Mouse (Mus musculus) gastrocnemius, postnatal 36 days (tissue): ENCODE measurements at regions not wholly inside any gene's neighbourhood (a gene's known extent, or its start where the extent isn't known, plus 50 kb on each side); places are given as distances from the start of the nearest gene placed in this dataset.

Experiments used
- DNase-seq, 2 experiments: peaks; one replicate each; pipeline ENCODE4 v3.0.0; 2022
- intact Hi-C: fragments of 180-260 bp; cut with DNase I; formaldehyde crosslinking; loops from one replicate; pipeline ENCODE4 v1.15.1; 2025

GRCm38 (mm10) chr14:114791831-114792224, 300.2 kb upstream of the Gpc5 start:
- DNase-seq, result no peak
- intact Hi-C loops, result no loop called here

GRCm38 (mm10) chr14:114804643-114805042, 287.4 kb upstream of the Gpc5 start:
- intact Hi-C loops, result no loop called here
- no peak for DNase-seq

DNA sequence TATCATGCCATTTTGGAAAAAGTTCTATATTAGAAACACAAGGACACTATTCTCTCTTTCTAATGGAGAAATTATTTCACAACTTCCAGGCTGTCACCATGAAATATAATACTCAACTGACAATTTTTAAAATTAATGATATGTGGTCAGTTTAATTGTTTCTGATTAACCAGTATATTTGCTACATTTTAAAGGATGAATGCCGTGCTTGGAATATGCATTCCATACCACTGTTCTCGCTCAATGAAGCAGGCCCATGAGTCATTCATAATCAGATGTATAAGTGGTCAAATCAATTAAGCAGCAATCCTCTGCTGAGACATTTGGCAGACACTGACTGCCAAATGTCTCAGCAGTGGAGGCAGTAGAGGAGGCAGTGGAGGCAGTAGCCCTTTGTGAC, 283.4 kb upstream of the Gpc5 start:
- no peak for DNase-seq
- intact Hi-C loops, result no loop called here

DNA sequence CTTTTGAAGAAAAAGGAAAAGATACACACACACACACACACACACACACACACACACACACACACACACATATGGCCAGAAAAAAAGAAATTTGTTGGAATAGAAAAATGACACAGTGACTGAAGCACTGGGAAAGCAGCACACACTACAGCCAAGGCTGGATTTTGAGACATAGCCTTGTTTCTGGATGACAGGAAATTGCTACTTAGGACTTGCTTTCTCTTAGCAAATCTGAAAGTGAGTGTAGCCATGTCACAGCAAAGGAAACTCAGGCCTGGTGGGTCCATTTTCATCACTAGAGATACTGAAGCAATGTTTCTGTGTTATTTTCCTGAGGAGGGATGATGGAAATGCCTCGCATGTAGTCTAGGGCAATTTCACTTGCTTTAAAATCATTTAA, 271.3 kb upstream of the Gpc5 start:
- intact Hi-C loops, result no loop called here
- DNase-seq, result no peak

DNA sequence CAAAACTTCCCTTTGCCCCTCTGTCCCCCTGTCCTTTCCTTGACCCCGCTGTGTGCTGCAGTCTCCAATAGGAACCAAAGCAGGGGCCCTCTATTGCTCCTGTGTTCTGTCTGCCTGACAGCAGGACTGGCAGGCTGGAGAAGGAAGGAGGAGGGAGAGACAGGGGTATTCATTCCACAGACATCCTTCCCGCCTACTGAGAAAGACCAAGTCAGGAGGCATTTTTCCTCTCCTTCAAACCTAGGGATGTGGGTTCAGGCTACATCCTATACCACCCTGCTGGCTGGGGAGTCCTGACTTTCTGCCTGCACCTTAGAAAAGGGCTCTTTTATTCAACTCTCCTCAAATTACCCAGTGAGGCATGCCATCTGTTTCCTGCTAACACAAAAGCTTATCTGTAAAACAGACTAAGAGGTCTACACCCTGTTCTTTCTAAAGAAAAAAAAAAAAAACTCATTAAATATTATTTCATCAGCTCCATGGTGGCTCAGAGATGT, 270.9 kb upstream of the Gpc5 start:
- intact Hi-C loops, result no loop called here
- DNase-seq, result no peak

GRCm38 (mm10) chr14:114821672-114822071, 270.3 kb upstream of the Gpc5 start:
- intact Hi-C loops, result no loop called here
- no peak for DNase-seq

DNA sequence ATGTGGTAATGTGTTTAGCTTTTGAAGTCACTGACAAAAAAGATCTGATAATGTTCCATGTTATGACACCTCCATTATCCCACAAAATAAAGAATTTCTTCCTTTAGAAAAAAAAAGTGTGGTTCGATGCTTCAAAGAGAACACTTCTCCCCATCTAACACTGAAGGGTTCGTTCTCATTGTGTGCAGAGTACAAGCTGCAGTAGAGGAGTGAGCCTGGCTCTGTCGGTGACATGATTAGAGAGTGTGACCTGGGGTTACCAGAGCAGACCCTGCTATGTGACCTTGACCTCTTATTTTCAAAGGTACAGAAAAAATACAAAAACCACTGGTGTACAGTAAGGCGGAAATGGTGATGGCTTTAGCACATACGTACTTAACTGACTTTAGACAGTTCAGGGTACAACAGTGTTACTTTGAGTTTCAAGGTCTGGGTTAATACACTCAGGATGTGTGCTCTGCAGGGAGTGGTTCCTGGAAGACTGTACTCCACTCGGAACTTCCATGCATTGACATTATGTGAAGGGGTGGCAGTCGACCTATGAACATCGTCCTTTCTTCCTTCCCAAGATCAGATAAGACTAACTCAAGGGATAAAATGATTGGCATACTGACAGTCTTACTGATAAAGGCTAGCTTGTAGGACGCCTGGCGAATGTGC, 265.2 kb upstream of the Gpc5 start:
- intact Hi-C loops, result no loop called here
- no peak for DNase-seq

DNA sequence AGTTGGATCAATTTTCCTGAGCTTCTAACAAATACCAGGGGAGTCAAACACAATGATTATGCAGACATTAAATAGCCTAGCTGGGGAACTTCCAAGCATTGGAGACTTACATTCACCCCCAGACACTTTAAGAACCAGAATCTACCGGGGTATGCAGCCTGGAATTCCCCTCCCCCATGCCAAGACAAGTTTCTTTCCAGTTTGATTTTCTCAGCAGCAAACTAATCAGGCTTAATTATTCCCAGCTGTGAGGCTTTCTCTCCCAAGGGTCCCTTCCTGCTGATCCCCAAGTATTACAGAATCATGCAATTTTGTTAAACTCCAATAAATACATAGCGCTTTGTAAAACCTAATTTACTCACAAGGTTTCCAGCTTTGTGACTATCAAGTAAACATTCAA, 262.7 kb upstream of the Gpc5 start:
- intact Hi-C loops, result no loop called here
- no peak for DNase-seq

DNA sequence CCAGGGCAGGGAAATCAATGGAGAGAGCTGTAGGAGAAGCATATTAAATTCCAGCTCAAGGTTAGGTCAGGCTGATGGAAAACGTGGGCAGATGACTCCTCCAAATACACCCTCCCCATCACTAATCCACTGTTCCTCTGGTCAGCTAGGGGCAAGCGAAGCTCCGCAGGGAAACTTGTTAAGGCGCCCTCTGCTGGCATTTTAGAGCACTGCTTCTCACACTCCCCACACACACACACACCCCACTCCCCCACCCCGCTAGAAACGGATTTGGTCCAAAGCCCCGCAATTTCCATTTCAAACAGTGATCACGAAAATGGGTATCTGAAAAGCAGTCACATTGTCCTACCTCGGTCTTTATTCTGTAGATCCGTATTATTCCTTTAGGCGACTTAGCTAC, 259.0 kb upstream of the Gpc5 start:
- DNase-seq, result no peak
- intact Hi-C loops, result no loop called here

GRCm38 (mm10) chr14:114836723-114837349, 255.2 kb upstream of the Gpc5 start:
- intact Hi-C loops, result no loop called here
- no peak for DNase-seq

- DNase-seq, result no peak
- intact Hi-C loops, result no loop called here
Measured at GRCm38 (mm10) chr14:114837652-114838276, 254.3 kb upstream of the Gpc5 start.

DNA sequence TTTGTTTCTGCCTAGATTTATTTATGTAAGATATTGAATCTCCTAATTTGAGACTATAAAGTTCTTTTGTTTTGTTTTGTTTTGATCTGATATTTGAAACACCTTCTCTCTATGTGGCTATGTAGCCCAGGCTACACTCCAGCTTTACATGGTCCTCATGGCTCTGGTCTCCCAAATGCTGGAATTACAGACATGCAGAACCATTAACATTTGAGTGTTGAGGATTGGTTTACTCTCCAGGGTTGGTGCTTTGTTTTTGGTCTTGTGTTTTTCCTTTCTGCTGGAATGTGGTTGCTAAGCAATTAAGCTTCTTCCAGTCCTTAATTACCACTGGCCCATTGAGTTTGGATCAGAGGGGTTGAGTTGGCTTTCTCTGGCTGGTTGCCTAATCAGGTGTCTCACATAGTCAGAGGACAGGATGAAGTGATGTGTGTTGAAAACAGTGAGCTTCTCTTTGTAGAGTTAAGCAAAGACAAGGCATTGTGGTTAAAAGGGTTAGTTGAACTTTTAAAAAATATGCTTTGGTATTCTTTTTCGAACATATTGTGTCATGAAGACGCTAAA, 252.6 kb upstream of the Gpc5 start:
- intact Hi-C loops, result no loop called here
- no peak for DNase-seq

GRCm38 (mm10) chr14:114840766-114841165, 251.2 kb upstream of the Gpc5 start:
- intact Hi-C loops, result no loop called here
- no peak for DNase-seq

GRCm38 (mm10) chr14:114841552-114841951, 250.5 kb upstream of the Gpc5 start:
- intact Hi-C loops, result no loop called here

DNA sequence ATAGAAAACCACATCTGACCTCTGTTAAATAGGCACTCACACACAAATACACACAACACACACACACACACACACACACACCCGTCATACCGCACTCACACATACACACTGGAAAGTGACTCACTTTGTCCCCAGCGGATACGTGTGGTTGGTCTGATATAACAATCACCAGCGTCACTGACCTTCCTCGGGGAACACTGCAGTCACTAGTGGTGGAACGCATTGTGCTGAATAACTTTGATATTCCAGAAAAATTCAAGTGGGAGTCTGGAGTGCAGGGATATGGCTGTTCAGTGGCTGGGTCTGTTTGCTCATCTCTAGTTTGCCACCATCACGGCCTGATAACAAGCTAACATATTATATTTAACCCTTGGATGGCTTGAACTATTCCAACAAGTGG, 249.7 kb upstream of the Gpc5 start:
- no peak for DNase-seq
- intact Hi-C loops, result no loop called here

More at GRCm38 (mm10) chr14:114841552-114841951, 250.5 kb upstream of the Gpc5 start:
- no peak for DNase-seq

DNA sequence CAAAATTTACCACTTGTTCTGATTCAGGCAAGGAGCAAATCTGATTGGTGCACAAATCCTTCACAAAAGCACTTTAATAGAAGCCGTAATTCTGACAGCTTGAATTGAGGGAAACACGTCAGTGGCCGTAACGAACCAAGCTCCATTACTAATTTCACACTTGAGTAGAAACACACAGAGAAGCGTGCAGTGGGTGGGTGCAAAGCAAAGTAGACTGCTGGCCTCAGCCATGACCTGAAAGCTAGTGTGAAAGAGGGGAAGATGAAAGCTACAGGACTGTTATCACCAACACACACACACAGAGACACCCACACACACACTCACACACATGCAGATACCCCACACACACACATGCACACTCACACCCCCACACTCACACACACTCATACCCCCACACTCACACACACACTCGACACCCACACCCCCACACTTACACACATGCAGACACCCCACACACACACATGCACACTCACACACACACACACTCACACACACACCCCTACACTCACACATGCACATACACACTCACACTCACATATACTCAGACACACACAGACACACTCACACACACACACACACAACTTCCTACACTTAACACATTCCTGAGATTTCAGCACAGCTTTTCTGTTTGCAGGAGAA, 248.8 kb upstream of the Gpc5 start:
- no peak for DNase-seq
- intact Hi-C loops, result no loop called here

- DNase-seq, result no peak
- intact Hi-C loops, result no loop called here
Measured at GRCm38 (mm10) chr14:114854324-114855054, 237.5 kb upstream of the Gpc5 start.

DNA sequence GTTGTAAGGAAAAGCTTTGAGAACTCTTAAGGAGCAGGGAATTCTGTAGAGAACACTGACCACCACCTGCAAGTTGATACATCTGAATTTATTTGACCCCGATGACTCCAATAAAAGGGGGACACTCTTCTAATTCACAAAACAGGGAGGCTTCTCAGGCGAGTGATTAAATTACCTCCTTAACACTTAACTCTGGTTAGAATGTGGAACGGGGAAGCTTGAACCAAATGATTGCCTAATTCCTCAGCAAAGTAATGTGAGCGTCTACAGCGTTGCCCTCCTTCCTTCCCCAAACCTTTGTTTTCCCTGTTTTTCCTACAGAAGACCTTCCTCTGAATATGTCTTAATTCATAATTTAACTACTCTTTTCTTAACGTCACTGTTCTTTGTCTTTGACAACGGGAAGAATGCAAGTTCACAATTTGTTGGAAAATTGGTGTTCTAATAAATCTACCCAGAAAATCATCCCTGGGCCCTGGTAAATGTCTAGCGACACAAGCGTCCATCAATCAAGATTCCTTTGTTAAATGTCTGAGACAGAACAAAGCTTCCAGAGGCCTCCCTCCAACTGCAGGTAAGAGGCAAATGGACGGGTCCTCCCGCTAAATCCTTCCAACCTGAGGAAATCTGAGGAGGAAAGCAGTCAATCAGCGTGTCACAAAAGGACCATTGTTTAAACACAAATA, 236.8 kb upstream of the Gpc5 start:
- intact Hi-C loops, result no loop called here
- no peak for DNase-seq

GRCm38 (mm10) chr14:114855746-114856145, 236.3 kb upstream of the Gpc5 start:
- DNase-seq, result no peak
- intact Hi-C loops, result no loop called here
